Mouse (Mus musculus): Measurements from ENCODE around the gene Cdh4.

- TF ChIP-seq CTCF (IDR thresholded peaks at IDR 0.05; ENCODE audit: borderline replicate concordance, insufficient read depth, low read length), result no peak
- TF ChIP-seq POLR2A (IDR thresholded peaks at IDR 0.05; ENCODE audit: low read depth, low read length), result no peak
These were observed 217.0 kb downstream of the Cdh4 start for GRCm38 (mm10) chr2:179659254-179659653.

Measured in embryonic fibroblast, embryonic 13.5 days (primary cell).